Mouse (Mus musculus): ENCODE results near the gene Apof. TPM values are rescaled to one million over a fixed set of nuclear protein-coding genes. Genes with fewer than 3 reads are reported as not detected.

Apof gene
- not detected in 2 replicates for polyA plus RNA-seq (2016; fragmentation: Nextera tagmentation; extraction: Ambion mirVana)

GRCm38 (mm10) chr10:128268371-128268770 lies at the start of gene Apof:
Apof (plus strand) TSS chr10:128268671.
- peak within 1 kb of the TSS; percentile 82; the same call in 1 of the 2 replicates for H3K4me3 ChIP-seq
- no peaks in the 10 kb centered on the region for H3K36me3 ChIP-seq (replicated peaks)
- peaks cover 11% of the 10 kb centered on the region for H3K4me1 ChIP-seq
- WGBS, result 76% methylated on average over 6 of the region's 6 CpGs
- no peak within 1 kb of the TSS for H3K27ac ChIP-seq
- DNase-seq (ENCODE audit: extremely low spot score, low spot score), result no peak
- H3K27me3 ChIP-seq (ENCODE audit: poor library complexity, severe bottlenecking), result peaks cover 14% of the 10 kb centered on the region
- H3K9me3 ChIP-seq, result no peaks in the 10 kb centered on the region; the same call in 1 of the 2 replicates

- H3K4me1 ChIP-seq, result peaks cover 25% of the 10 kb centered on the region
- no peaks in the 10 kb centered on the region for H3K9me3 ChIP-seq
- no peak overlapping the region for H3K4me3 ChIP-seq
- H3K36me3 ChIP-seq (replicated peaks), result no peaks in the 10 kb centered on the region
- H3K27ac ChIP-seq, result no peak overlapping the region
- 71% methylated on average over 16 of the region's 16 CpGs for WGBS
- DNase-seq (ENCODE audit: extremely low spot score, low spot score), result no peak
- H3K27me3 ChIP-seq (ENCODE audit: poor library complexity, severe bottlenecking), result no peaks in the 10 kb centered on the region
These were observed 46.8 kb upstream of the Apof start for GRCm38 (mm10) chr10:128221533-128222286.

- DNase-seq (ENCODE audit: extremely low spot score, low spot score), result no peak
- 35% methylated on average over 5 of the region's 5 CpGs for WGBS
- Histone ChIP-seq H3K27me3 (ENCODE audit: poor library complexity, severe bottlenecking) (no peaks in the 10 kb centered on the region), H3K4me1 (peaks cover 29% of the 10 kb centered on the region), H3K9me3 (no peaks in the 10 kb centered on the region), H3K4me3 (peak overlapping the region; percentile 10; the same call in 1 of the 2 replicates), H3K27ac (peak overlapping the region; percentile 61), H3K36me3 (replicated peaks) (no peaks in the 10 kb centered on the region)
These were observed 43.4 kb upstream of the Apof start for GRCm38 (mm10) chr10:128225064-128225463.

GRCm38 (mm10) chr10:128225538-128225937 lies 42.9 kb upstream of the Apof start, which contains the start of gene Mip:
Mip (plus strand) TSS chr10:128225838.
- peak within 1 kb of the TSS; percentile 61 for H3K27ac ChIP-seq
- H3K36me3 ChIP-seq (replicated peaks), result no peaks in the 10 kb centered on the region
- H3K4me3 ChIP-seq, result peak within 1 kb of the TSS; percentile 10
- no peaks in the 10 kb centered on the region for H3K27me3 ChIP-seq (ENCODE audit: poor library complexity, severe bottlenecking)
- H3K4me1 ChIP-seq, result peaks cover 33% of the 10 kb centered on the region
- DNase-seq (ENCODE audit: extremely low spot score, low spot score), result no peak
- no peaks in the 10 kb centered on the region for H3K9me3 ChIP-seq
- WGBS, result 26% methylated on average over 4 of the region's 4 CpGs

GRCm38 (mm10) chr10:128227592-128227991 lies 40.9 kb upstream of the Apof start:
- no peak overlapping the region for H3K4me3 ChIP-seq
- no peak overlapping the region for H3K27ac ChIP-seq
- H3K9me3 ChIP-seq, result no peaks in the 10 kb centered on the region
- H3K4me1 ChIP-seq, result peaks cover 43% of the 10 kb centered on the region
- DNase-seq (ENCODE audit: extremely low spot score, low spot score), result no peak
- no peaks in the 10 kb centered on the region for H3K27me3 ChIP-seq (ENCODE audit: poor library complexity, severe bottlenecking)
- no peaks in the 10 kb centered on the region for H3K36me3 ChIP-seq (replicated peaks)
- 91% methylated on average over 9 of the region's 9 CpGs for WGBS

- Histone ChIP-seq H3K36me3 (replicated peaks) (no peaks in the 10 kb centered on the region), H3K4me3 (no peak overlapping the region), H3K4me1 (peaks cover 47% of the 10 kb centered on the region), H3K27ac (no peak overlapping the region), H3K27me3 (ENCODE audit: poor library complexity, severe bottlenecking) (no peaks in the 10 kb centered on the region), H3K9me3 (no peaks in the 10 kb centered on the region)
- DNase-seq (ENCODE audit: extremely low spot score, low spot score), result no peak
- WGBS, result 96% methylated on average over 8 of the region's 8 CpGs
These were observed 40.5 kb upstream of the Apof start for GRCm38 (mm10) chr10:128228009-128228408.

- H3K27ac ChIP-seq, result peak overlapping the region; percentile 100
- peak overlapping the region; percentile 87 for H3K4me3 ChIP-seq
- H3K9me3 ChIP-seq, result no peaks in the 10 kb centered on the region
- peaks cover 18% of the 10 kb centered on the region for H3K36me3 ChIP-seq (replicated peaks)
- no peaks in the 10 kb centered on the region for H3K27me3 ChIP-seq (ENCODE audit: poor library complexity, severe bottlenecking)
- H3K4me1 ChIP-seq, result peaks cover 55% of the 10 kb centered on the region
- DNase-seq (ENCODE audit: extremely low spot score, low spot score), result no peak
- WGBS, result 85% methylated on average over 12 of the region's 12 CpGs
These were observed 37.9 kb upstream of the Apof start for GRCm38 (mm10) chr10:128230582-128230981.

GRCm38 (mm10) chr10:128231146-128231545 lies 37.3 kb upstream of the Apof start:
- peaks cover 23% of the 10 kb centered on the region for H3K36me3 ChIP-seq (replicated peaks)
- peak overlapping the region; percentile 87 for H3K4me3 ChIP-seq
- H3K27ac ChIP-seq, result peak overlapping the region; percentile 100
- no peaks in the 10 kb centered on the region for H3K9me3 ChIP-seq
- no peaks in the 10 kb centered on the region for H3K27me3 ChIP-seq (ENCODE audit: poor library complexity, severe bottlenecking)
- H3K4me1 ChIP-seq, result peaks cover 55% of the 10 kb centered on the region
- no peak for DNase-seq (ENCODE audit: extremely low spot score, low spot score)
- WGBS, result 26% methylated on average over 5 of the region's 5 CpGs

GRCm38 (mm10) chr10:128231697-128232419 lies 36.6 kb upstream of the Apof start, which contains the start of gene Timeless:
Timeless (plus strand) TSS chr10:128232065.
- under 1% methylated on average over 58 of the region's 58 CpGs for WGBS
- peak; percentile 85 for DNase-seq (ENCODE audit: extremely low spot score, low spot score)
- Histone ChIP-seq H3K36me3 (replicated peaks) (peaks cover 23% of the 10 kb centered on the region), H3K4me1 (peaks cover 51% of the 10 kb centered on the region), H3K4me3 (peak within 1 kb of the TSS; percentile 87), H3K9me3 (no peaks in the 10 kb centered on the region), H3K27ac (peak within 1 kb of the TSS; percentile 100), H3K27me3 (ENCODE audit: poor library complexity, severe bottlenecking) (no peaks in the 10 kb centered on the region)

GRCm38 (mm10) chr10:128232420-128232985 lies 36.0 kb upstream of the Apof start:
- H3K4me1 ChIP-seq, result peaks cover 50% of the 10 kb centered on the region
- no peaks in the 10 kb centered on the region for H3K27me3 ChIP-seq (ENCODE audit: poor library complexity, severe bottlenecking)
- WGBS, result under 1% methylated on average over 14 of the region's 14 CpGs
- peak overlapping the region; percentile 100 for H3K27ac ChIP-seq
- peak overlapping the region; percentile 87 for H3K4me3 ChIP-seq
- DNase-seq (ENCODE audit: extremely low spot score, low spot score), result peak; percentile 70
- H3K9me3 ChIP-seq, result no peaks in the 10 kb centered on the region
- H3K36me3 ChIP-seq (replicated peaks), result peaks cover 26% of the 10 kb centered on the region

GRCm38 (mm10) chr10:128236321-128236720 lies 32.1 kb upstream of the Apof start:
- Histone ChIP-seq H3K27ac (peak overlapping the region; percentile 48; the same call in 1 of the 2 replicates), H3K4me1 (peaks cover 46% of the 10 kb centered on the region), H3K27me3 (ENCODE audit: poor library complexity, severe bottlenecking) (no peaks in the 10 kb centered on the region), H3K4me3 (no peak overlapping the region), H3K9me3 (no peaks in the 10 kb centered on the region), H3K36me3 (replicated peaks) (peaks cover 64% of the 10 kb centered on the region)
- 58% methylated on average over 4 of the region's 4 CpGs for WGBS
- DNase-seq (ENCODE audit: extremely low spot score, low spot score), result no peak

GRCm38 (mm10) chr10:128237807-128238480 lies 30.5 kb upstream of the Apof start:
- 89% methylated on average over 15 of the region's 15 CpGs for WGBS
- Histone ChIP-seq H3K4me1 (peaks cover 40% of the 10 kb centered on the region), H3K27ac (peak overlapping the region; percentile 1; the same call in 1 of the 2 replicates), H3K36me3 (replicated peaks) (peaks cover 80% of the 10 kb centered on the region), H3K4me3 (no peak overlapping the region), H3K27me3 (ENCODE audit: poor library complexity, severe bottlenecking) (no peaks in the 10 kb centered on the region), H3K9me3 (no peaks in the 10 kb centered on the region)
- no peak for DNase-seq (ENCODE audit: extremely low spot score, low spot score)
